Mouse (Mus musculus): ENCODE measurements around the gene Ndufs4. TPM values are rescaled to one million over a fixed set of nuclear protein-coding genes. Genes with fewer than 3 reads are reported as not detected.
"Not testable (repeated sequence)": the region's sequence is repeated elsewhere in the genome, so short reads cannot be mapped to it uniquely, and the experiment has no call there.

The Ndufs4 gene
- polyA plus RNA-seq, 1 experiment from 2014 or later: 295 TPM

GRCm38 (mm10) chr13:114314953-114315352 is 73.1 kb downstream of the Ndufs4 start:
- WGBS: 86% methylated on average over 3 of the region's 3 CpGs
- no peak overlapping the region for H3K4me2 ChIP-seq (replicated peaks)
- no peak for ATAC-seq (ENCODE audit: low FRiP score)
- H3K36me3 ChIP-seq: no peaks in the 10 kb centered on the region; the same call in 1 of the 2 replicates
- H3K4me3 ChIP-seq: no peak overlapping the region
- H3K27ac ChIP-seq: no peak overlapping the region
- H3K9me3 ChIP-seq (replicated peaks): no peaks in the 10 kb centered on the region
- no peak overlapping the region for H3K9ac ChIP-seq
- H3K27me3 ChIP-seq: no peaks in the 10 kb centered on the region
- no peaks in the 10 kb centered on the region for H3K4me1 ChIP-seq

GRCm38 (mm10) chr13:114310591-114310990 is 77.5 kb downstream of the Ndufs4 start:
- no peak for ATAC-seq (ENCODE audit: low FRiP score)
- 95% methylated on average over 11 of the region's 11 CpGs for WGBS
- no peaks in the 10 kb centered on the region for H3K9me3 ChIP-seq (replicated peaks)
- H3K27ac ChIP-seq: no peak overlapping the region
- no peaks in the 10 kb centered on the region for H3K4me1 ChIP-seq
- no peak overlapping the region for H3K9ac ChIP-seq
- H3K4me2 ChIP-seq (replicated peaks): no peak overlapping the region
- H3K27me3 ChIP-seq: no peaks in the 10 kb centered on the region
- no peak overlapping the region for H3K4me3 ChIP-seq
- H3K36me3 ChIP-seq: peaks cover 3% of the 10 kb centered on the region

GRCm38 (mm10) chr13:114304684-114305083 is 83.4 kb downstream of the Ndufs4 start:
- Histone ChIP-seq H3K9ac (no peak overlapping the region), H3K36me3 (peaks cover 3% of the 10 kb centered on the region; the same call in 1 of the 2 replicates), H3K9me3 (replicated peaks) (no peaks in the 10 kb centered on the region), H3K27me3 (no peaks in the 10 kb centered on the region), H3K4me3 (no peak overlapping the region), H3K4me2 (replicated peaks) (no peak overlapping the region), H3K27ac (no peak overlapping the region), H3K4me1 (no peaks in the 10 kb centered on the region)
- ATAC-seq (ENCODE audit: low FRiP score): no peak
- WGBS: 85% methylated on average over 7 of the region's 7 CpGs

GRCm38 (mm10) chr13:114303466-114304175 is 84.4 kb downstream of the Ndufs4 start:
- Histone ChIP-seq H3K27ac (no peak overlapping the region), H3K9me3 (replicated peaks) (no peaks in the 10 kb centered on the region), H3K9ac (no peak overlapping the region), H3K4me1 (no peaks in the 10 kb centered on the region), H3K36me3 (peaks cover 3% of the 10 kb centered on the region; the same call in 1 of the 2 replicates), H3K4me2 (replicated peaks) (no peak overlapping the region), H3K27me3 (no peaks in the 10 kb centered on the region), H3K4me3 (no peak overlapping the region)
- no peak for ATAC-seq (ENCODE audit: low FRiP score)
- WGBS: 91% methylated on average over 4 of the region's 4 CpGs

DNA sequence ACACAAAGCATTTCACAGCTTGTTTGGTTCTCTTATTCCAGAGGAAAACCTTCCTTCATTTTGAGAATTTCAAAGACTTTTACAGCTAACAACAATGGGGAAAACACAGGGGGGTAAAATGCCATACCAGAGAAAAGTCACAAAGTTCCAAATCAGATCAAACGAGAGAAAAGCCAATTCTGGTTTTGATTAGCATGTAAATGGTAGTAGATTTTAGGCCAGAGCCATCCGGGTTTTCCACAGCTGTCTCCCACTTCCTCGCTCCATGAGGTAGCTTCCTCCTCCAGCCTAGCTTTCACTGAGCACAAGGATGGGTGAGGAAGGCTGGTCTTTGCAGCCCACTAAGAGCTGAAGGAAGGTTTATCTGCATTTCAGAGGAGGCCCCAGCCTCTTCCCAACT is 90.3 kb downstream of the Ndufs4 start:
- H3K9me3 ChIP-seq (replicated peaks): no peaks in the 10 kb centered on the region
- H3K4me3 ChIP-seq: no peak overlapping the region
- H3K27ac ChIP-seq: no peak overlapping the region
- no peaks in the 10 kb centered on the region for H3K4me1 ChIP-seq
- 0 out of 2 replicates have a peak, but pooled peaks cover 4% of the 10 kb centered on the region for H3K36me3 ChIP-seq
- H3K9ac ChIP-seq: no peak overlapping the region
- H3K27me3 ChIP-seq: no peaks in the 10 kb centered on the region
- 41% methylated on average over 3 of the region's 3 CpGs for WGBS
- H3K4me2 ChIP-seq (replicated peaks): no peak overlapping the region
- ATAC-seq (ENCODE audit: low FRiP score): no peak

- H3K4me1 ChIP-seq: no peaks in the 10 kb centered on the region
- H3K4me2 ChIP-seq (replicated peaks): no peak overlapping the region
- no peaks in the 10 kb centered on the region for H3K9me3 ChIP-seq (replicated peaks)
- no peak overlapping the region for H3K9ac ChIP-seq
- H3K36me3 ChIP-seq: 0 out of 2 replicates have a peak, but pooled peaks cover 4% of the 10 kb centered on the region
- no peak overlapping the region for H3K27ac ChIP-seq
- no peaks in the 10 kb centered on the region for H3K27me3 ChIP-seq
- ATAC-seq (ENCODE audit: low FRiP score): no peak
- no peak overlapping the region for H3K4me3 ChIP-seq
- WGBS: 89% methylated on average over 4 of the region's 4 CpGs
These were observed 91.5 kb downstream of the Ndufs4 start for GRCm38 (mm10) chr13:114296556-114296955.

DNA sequence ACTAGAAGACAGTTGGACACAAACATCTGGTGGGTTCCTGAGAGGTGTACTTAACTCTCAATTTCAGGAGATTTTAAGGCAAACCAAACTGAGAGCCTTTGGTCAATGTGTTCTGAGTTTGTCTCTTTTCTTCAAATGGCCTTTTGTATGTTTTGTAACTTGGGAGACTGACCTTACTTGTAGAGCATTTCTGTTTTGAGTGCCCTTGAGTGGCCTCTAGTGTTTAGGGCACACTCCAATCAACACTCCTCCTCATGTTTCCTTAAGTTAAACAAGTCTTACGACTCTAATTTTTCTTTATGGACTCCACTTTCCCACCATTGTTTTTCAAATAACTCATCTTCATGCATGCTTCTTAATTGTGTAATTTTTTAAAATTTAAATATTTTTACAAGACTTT is 98.6 kb downstream of the Ndufs4 start:
- Histone ChIP-seq H3K4me2 (replicated peaks) (no peak overlapping the region), H3K4me3 (no peak overlapping the region), H3K9ac (no peak overlapping the region), H3K9me3 (replicated peaks) (no peaks in the 10 kb centered on the region), H3K36me3 (peaks cover 17% of the 10 kb centered on the region), H3K27ac (no peak overlapping the region), H3K27me3 (no peaks in the 10 kb centered on the region), H3K4me1 (no peaks in the 10 kb centered on the region)
- ATAC-seq (ENCODE audit: low FRiP score): no peak
- WGBS: 79% methylated on average over 1 of the region's 1 CpGs

DNA sequence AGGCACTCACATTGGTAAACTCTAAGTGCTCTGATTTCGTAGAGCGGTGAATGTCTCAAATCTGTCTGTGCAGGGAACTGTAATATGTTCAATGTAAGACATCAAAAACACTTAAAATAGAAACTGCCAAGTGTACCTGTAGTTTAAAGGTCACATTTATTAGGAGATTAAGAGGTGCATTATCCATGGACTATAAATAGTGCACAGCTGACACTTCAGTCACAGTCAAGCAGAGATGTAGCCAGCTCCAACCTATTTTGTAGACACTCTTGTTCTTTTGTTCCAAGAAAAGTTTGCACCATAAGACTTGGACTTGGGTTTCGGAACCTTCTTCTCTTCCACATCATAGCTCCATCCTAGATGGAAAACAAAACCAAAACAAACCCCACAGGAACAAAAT is 99.5 kb downstream of the Ndufs4 start:
- H3K27ac ChIP-seq: no peak overlapping the region
- no peaks in the 10 kb centered on the region for H3K27me3 ChIP-seq
- H3K36me3 ChIP-seq: peaks cover 20% of the 10 kb centered on the region
- H3K4me2 ChIP-seq (replicated peaks): no peak overlapping the region
- H3K4me1 ChIP-seq: no peaks in the 10 kb centered on the region
- no peak overlapping the region for H3K9ac ChIP-seq
- H3K9me3 ChIP-seq (replicated peaks): no peaks in the 10 kb centered on the region
- ATAC-seq (ENCODE audit: low FRiP score): no peak
- no peak overlapping the region for H3K4me3 ChIP-seq
- 99% methylated on average over 3 of the region's 3 CpGs for WGBS

GRCm38 (mm10) chr13:114278690-114279089 is 109.4 kb downstream of the Ndufs4 start:
- not testable (repeated sequence) for H3K9ac ChIP-seq; H3K9me3 ChIP-seq (replicated peaks); H3K4me3 ChIP-seq; H3K4me2 ChIP-seq (replicated peaks); H3K4me1 ChIP-seq; ATAC-seq (ENCODE audit: low FRiP score); H3K27ac ChIP-seq; H3K27me3 ChIP-seq
- 0 out of 2 replicates have a peak, but pooled peaks cover 10% of the 10 kb centered on the region for H3K36me3 ChIP-seq
- WGBS: 93% methylated on average over 2 of the region's 2 CpGs

DNA sequence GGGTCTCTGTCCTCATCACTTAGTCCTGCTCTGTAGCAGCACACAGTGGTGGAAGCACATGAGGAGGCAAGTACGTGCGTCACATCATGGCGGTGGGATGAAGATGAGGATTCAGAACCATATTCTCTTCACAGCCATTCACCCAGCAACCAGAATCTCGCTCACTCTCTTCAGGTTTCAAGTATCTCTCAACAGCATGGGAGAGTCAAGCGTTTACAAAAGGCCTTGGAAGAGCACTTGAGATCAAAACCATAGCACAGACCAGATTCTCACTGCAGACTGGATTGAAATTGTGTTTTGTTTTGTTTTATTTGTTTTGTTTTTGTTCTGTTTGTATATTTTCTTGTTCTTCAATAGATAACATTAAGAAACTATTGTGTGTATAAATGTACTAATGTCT is 110.8 kb downstream of the Ndufs4 start:
- 96% methylated on average over 5 of the region's 5 CpGs for WGBS
- Histone ChIP-seq H3K9me3 (replicated peaks) (no peaks in the 10 kb centered on the region), H3K27ac (no peak overlapping the region), H3K4me2 (replicated peaks) (no peak overlapping the region), H3K27me3 (no peaks in the 10 kb centered on the region), H3K36me3 (0 out of 2 replicates have a peak, but pooled peaks cover 1% of the 10 kb centered on the region), H3K4me1 (no peaks in the 10 kb centered on the region), H3K4me3 (no peak overlapping the region), H3K9ac (no peak overlapping the region)
- ATAC-seq (ENCODE audit: low FRiP score): no peak

DNA sequence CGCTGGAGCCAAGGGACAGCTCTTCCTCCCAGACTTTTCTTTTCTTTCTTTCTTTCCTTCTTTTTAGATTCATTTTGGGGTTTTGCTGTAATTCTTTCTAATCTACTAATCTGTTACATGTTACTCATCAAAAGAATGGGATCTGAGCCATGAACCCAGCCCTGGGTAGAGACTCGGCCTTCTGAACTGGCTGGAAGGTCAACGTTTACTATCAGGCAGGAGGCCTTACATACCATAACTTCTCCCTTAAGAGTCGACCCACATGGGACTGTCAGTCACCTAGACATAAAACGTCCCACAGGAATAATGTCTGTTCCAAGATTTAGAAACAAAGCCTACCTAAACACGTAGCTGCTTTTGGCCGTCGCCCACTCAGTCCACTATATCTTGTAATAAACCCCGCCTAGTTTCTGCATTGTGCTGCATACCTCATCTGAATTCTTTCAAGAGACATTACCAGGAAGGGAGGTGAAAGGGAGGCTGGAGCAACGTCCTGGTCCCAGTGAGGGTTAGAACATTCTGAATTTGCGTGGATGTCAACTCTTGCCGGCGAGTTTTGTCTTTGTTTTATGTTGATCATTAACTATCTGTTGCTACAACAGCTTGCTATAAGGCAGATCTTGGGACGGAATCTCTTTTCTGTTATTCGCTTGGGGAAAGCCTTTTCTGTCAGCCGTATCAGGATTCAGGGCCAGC is 116.5 kb downstream of the Ndufs4 start:
- H3K9ac ChIP-seq: no peak overlapping the region
- no peak overlapping the region for H3K27ac ChIP-seq
- H3K27me3 ChIP-seq: no peaks in the 10 kb centered on the region
- no peaks in the 10 kb centered on the region for H3K4me1 ChIP-seq
- H3K4me3 ChIP-seq: no peak overlapping the region
- ATAC-seq (ENCODE audit: low FRiP score): no peak
- H3K9me3 ChIP-seq (replicated peaks): no peaks in the 10 kb centered on the region
- 75% methylated on average over 16 of the region's 16 CpGs for WGBS
- no peak overlapping the region for H3K4me2 ChIP-seq (replicated peaks)
- no peaks in the 10 kb centered on the region for H3K36me3 ChIP-seq

GRCm38 (mm10) chr13:114267741-114268140 is 120.3 kb downstream of the Ndufs4 start:
- H3K9ac ChIP-seq: no peak overlapping the region
- 93% methylated on average over 9 of the region's 9 CpGs for WGBS
- no peaks in the 10 kb centered on the region for H3K27me3 ChIP-seq

More at GRCm38 (mm10) chr13:114267741-114268140, 120.3 kb downstream of the Ndufs4 start:
- H3K4me3 ChIP-seq: no peak overlapping the region
- H3K27ac ChIP-seq: no peak overlapping the region
- H3K4me2 ChIP-seq (replicated peaks): no peak overlapping the region
- no peak for ATAC-seq (ENCODE audit: low FRiP score)
- no peaks in the 10 kb centered on the region for H3K4me1 ChIP-seq
- no peaks in the 10 kb centered on the region for H3K9me3 ChIP-seq (replicated peaks)
- H3K36me3 ChIP-seq: no peaks in the 10 kb centered on the region

Measured in hindbrain, embryonic 12.5 days (tissue).